Mouse (Mus musculus) midbrain, embryonic 12.5 days (tissue): ENCODE measurements around the gene Ano7. TPM values are rescaled to one million over a fixed set of nuclear protein-coding genes. Genes with fewer than 3 reads are reported as not detected.
A peak's percentile ranks its signal among the peaks of the same experiment; 100 is the strongest.
"Not testable (repeated sequence)": the region's sequence is repeated elsewhere in the genome, so short reads cannot be mapped to it uniquely, and the experiment has no call there.

Experiments used
- ATAC-seq: fragments of 200-750 bp; cut with Nextera tagmentation; 2 replicates; pipeline ENCODE4 v1.8.0; 2017; ENCODE audit warnings: low read depth, moderate TSS enrichment, moderate library complexity; ENCODE audit not compliant: low FRiP score
- H3K27ac ChIP-seq: fragments of 300-500 bp; sonication (generic); replicated peaks from 2 replicates; pipeline ENCODE4 v1.5.1; 2016; ENCODE audit warnings: mild to moderate bottlenecking
- H3K27me3 ChIP-seq: fragments of 300-500 bp; sonication (generic); 2 replicates; pipeline ENCODE4 v1.6.1; 2016; ENCODE audit warnings: mild to moderate bottlenecking
- H3K36me3 ChIP-seq: fragments of 300-500 bp; sonication (generic); 2 replicates; pipeline ENCODE4 v1.6.1; 2016
- H3K4me1 ChIP-seq: fragments of 300-500 bp; sonication (generic); 2 replicates; pipeline ENCODE4 v1.6.1; 2016
- H3K4me2 ChIP-seq: fragments of 300-500 bp; sonication (generic); replicated peaks from 2 replicates; pipeline ENCODE4 v1.6.1; 2016; ENCODE audit warnings: mild to moderate bottlenecking, moderate library complexity
- H3K4me3 ChIP-seq: fragments of 300-500 bp; sonication (generic); 2 replicates; pipeline ENCODE4 v1.5.1; 2016; ENCODE audit warnings: mild to moderate bottlenecking
- H3K9ac ChIP-seq: fragments of 300-500 bp; sonication (generic); replicated peaks from 2 replicates; pipeline ENCODE4 v1.6.1; 2016; ENCODE audit warnings: mild to moderate bottlenecking, moderate library complexity
- H3K9me3 ChIP-seq: fragments of 300-500 bp; sonication (generic); 2 replicates; pipeline ENCODE4 v1.6.1; 2016; ENCODE audit warnings: mild to moderate bottlenecking
- WGBS: fragments of 180-500 bp; shearing (Covaris S2); methylation state at CpG from one replicate; pipeline ENCODE4 v1.1.7; 2016; 5-methylcytosine and 5-hydroxymethylcytosine counted together
- polyA plus RNA-seq: library from polyadenylated mRNA; unstranded; fragments of >200 nt; fragmentation: Nextera tagmentation; extraction: Ambion mirVana; gene quantifications from 2 replicates; pipeline ENCODE4 v1.2.1, GENCODE M21; 2016

The Ano7 gene
- polyA plus RNA-seq, 1 experiment from 2014 or later: 0.17 TPM

DNA sequence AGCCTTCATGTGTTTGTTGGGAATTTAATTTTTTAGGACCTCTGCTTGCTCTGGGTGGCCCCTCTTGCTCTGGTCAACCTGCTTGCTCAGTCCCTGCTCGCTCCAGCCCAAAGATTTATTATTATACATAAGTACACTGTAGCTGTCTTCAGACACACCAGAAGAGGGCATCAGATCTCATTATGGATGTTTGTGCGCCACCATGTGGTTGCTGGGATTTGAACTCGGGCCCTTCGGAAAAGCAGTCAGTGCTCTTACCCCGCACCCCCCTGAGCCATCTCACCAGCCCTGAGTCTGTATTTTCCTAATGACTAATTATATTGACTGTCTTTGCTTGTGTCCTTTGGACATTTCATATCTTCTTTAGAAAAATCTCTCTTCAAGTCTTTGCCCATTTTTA, 5.4 kb downstream of the Ano7 start:
- no peak overlapping the region for H3K9ac ChIP-seq
- H3K4me3 ChIP-seq: no peak overlapping the region
- WGBS: 79% methylated on average over 5 of the region's 5 CpGs
- no peaks in the 10 kb centered on the region for H3K36me3 ChIP-seq
- H3K27ac ChIP-seq: no peak overlapping the region
- no peaks in the 10 kb centered on the region for H3K9me3 ChIP-seq
- H3K27me3 ChIP-seq: no peaks in the 10 kb centered on the region
- ATAC-seq: no peak
- no peaks in the 10 kb centered on the region for H3K4me1 ChIP-seq
- H3K4me2 ChIP-seq: no peak overlapping the region

DNA sequence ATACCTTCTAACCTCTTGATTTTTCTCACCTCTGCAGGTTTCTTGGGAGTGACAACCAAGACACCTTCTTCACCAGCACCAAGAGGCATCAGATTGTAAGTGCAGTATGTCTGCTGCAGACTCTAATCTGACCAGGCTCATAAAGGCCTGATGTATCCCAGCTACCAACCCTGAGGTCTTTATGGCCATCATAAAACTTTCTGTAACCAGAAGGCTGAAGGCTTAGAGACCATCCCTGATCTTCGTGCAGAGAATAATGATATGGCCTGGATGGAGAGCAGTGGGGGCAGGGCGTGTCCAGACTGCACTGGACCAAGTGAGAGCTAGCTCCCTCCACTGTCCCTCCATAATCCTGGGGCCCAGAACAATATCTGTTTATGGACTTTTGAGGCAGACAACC, 13.5 kb downstream of the Ano7 start:
- no peak overlapping the region for H3K4me3 ChIP-seq
- ATAC-seq: no peak
- no peaks in the 10 kb centered on the region for H3K27me3 ChIP-seq
- H3K9me3 ChIP-seq: no peaks in the 10 kb centered on the region
- 91% methylated on average over 2 of the region's 2 CpGs for WGBS
- H3K4me2 ChIP-seq: no peak overlapping the region
- H3K4me1 ChIP-seq: no peaks in the 10 kb centered on the region
- H3K27ac ChIP-seq: no peak overlapping the region
- H3K9ac ChIP-seq: no peak overlapping the region
- no peaks in the 10 kb centered on the region for H3K36me3 ChIP-seq

DNA sequence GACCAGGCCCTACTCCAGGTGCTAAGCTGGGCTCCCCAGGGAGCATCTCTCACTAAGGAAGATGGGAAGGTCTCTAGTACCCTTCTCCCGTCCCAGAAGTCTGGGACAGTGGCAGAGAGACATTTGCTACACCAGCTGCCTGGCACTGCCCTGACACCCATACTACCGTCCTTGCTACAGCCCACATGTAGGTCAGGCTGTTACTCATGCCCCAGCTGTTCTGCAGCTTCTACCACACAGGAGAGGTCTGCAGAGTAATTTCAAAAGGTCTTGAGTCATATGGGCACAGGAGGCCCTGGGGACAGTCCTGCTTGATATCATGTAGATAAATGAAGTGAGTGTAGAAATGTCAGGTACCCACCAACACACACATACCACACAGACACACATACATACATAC, 15.2 kb downstream of the Ano7 start:
- WGBS: 75% methylated on average over 2 of the region's 2 CpGs
- Histone ChIP-seq H3K4me2 (no peak overlapping the region), H3K4me1 (no peaks in the 10 kb centered on the region), H3K27me3 (no peaks in the 10 kb centered on the region), H3K4me3 (no peak overlapping the region), H3K36me3 (no peaks in the 10 kb centered on the region), H3K9ac (no peak overlapping the region), H3K27ac (no peak overlapping the region), H3K9me3 (no peaks in the 10 kb centered on the region)
- no peak for ATAC-seq

DNA sequence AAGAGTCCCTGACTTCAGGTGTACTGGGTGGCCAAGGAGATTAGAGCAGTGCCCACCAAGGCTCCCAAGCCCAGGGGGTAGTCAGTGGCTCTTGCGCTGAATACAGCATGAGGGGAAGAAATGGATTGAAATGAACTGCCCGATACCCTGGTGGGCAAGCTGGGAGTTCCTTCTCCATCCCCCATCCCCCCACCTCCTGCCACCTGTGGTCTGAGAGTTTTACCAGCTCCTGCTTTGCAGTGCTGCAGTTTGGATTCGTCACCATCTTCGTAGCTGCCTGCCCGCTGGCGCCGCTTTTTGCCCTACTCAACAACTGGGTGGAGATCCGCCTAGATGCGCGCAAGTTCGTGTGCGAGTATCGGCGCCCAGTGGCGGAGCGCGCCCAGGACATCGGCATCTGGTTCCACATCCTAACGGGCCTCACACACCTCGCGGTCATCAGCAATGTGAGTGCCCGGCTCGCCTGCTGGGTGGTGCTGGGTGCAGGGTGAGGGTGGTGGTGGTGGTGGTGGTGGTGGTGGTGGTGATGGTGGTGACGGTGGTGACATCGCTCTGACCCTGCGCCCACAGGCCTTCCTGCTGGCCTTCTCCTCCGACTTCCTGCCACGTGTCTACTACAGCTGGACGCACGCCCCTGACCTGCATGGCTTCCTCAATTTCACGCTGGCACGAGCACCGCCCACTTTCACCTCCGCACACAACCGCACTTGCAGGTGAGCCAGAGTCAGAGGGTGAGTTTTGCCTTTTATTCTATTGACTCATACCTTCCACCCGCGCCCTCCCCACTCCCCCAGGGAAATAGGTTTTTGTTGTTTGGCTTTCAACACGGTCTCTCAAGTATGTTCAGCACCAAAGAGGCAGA, 27.7 kb downstream of the Ano7 start:
- H3K4me1 ChIP-seq: no peaks in the 10 kb centered on the region
- H3K27me3 ChIP-seq: peaks cover 9% of the 10 kb centered on the region; the same call in 1 of the 2 replicates
- H3K27ac ChIP-seq: no peak overlapping the region
- no peak overlapping the region for H3K9ac ChIP-seq
- ATAC-seq: no peak
- peaks cover 3% of the 10 kb centered on the region; the same call in 1 of the 2 replicates for H3K36me3 ChIP-seq
- 22% methylated on average over 38 of the region's 38 CpGs for WGBS
- no peaks in the 10 kb centered on the region for H3K9me3 ChIP-seq
- peak overlapping the region; percentile 37 for H3K4me2 ChIP-seq
- peak overlapping the region; percentile 18; the same call in 1 of the 2 replicates for H3K4me3 ChIP-seq

DNA sequence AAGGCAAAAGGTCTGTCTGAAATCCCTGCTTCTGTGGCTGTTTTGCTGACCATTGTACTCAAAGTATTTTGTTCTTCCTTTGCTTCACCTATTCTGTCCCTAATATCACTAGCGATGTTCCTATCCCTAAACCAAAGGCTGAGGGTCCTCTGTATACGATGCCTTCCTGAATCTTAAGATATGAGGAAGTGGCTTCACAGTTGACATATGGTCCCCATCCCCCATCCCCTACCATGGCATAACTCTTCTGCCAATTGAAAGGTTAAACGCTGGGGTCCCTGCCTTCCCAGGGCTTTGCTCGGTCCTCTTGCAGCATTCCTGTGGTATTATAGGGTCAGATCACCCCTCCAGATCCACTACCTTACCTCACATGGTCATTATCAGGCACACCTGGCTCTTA, 29.7 kb downstream of the Ano7 start:
- Histone ChIP-seq H3K27ac (no peak overlapping the region), H3K4me3 (no peak overlapping the region), H3K4me2 (no peak overlapping the region), H3K4me1 (no peaks in the 10 kb centered on the region), H3K9me3 (no peaks in the 10 kb centered on the region), H3K36me3 (peaks cover 22% of the 10 kb centered on the region), H3K27me3 (peaks cover 9% of the 10 kb centered on the region; the same call in 1 of the 2 replicates), H3K9ac (no peak overlapping the region)
- ATAC-seq: no peak
- 85% methylated on average over 4 of the region's 4 CpGs for WGBS

DNA sequence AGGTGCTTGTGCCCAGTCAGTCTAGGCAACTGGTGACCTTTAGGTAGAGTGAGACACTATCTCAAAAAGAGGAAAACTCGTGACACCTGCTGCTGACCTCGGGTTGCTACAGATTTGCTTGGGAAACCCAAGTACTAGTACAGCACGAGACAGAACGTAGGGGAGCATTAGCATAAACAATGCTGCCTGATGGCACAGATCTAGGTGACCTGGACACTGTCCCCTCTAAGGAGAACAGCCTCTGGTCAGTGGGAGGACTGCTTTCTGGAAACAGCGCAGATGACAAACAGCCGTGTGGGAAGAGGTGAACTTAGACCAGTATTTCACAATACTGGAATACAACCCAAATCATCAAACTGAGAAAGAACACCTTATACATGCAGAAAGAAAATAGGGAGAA, 58.4 kb downstream of the Ano7 start:
- 87% methylated on average over 6 of the region's 6 CpGs for WGBS
- no peak overlapping the region for H3K9ac ChIP-seq
- H3K27ac ChIP-seq: no peak overlapping the region
- ATAC-seq: no peak
- peaks cover 50% of the 10 kb centered on the region for H3K36me3 ChIP-seq
- no peak overlapping the region for H3K4me3 ChIP-seq
- no peak overlapping the region for H3K4me2 ChIP-seq
- H3K4me1 ChIP-seq: no peaks in the 10 kb centered on the region
- no peaks in the 10 kb centered on the region for H3K27me3 ChIP-seq
- no peaks in the 10 kb centered on the region for H3K9me3 ChIP-seq

DNA sequence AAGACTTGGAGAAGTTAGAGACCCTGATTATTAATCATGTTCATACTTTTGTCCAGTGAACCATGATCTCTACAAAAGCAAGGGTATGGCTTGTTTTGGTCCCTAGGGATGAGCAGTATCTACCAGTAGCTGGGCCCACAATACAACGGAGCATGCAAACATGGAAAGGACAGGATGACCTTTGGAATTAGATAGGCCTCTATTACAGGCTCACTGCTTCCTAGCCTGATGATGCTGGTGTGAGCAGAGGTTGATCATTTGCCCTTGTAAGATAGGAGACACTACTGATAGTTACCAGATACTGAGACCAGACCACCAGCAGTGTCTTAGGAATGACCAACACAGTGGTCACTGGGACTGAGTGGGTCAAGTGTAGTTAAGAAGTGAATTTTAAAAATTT, 65.6 kb downstream of the Ano7 start:
- ATAC-seq: no peak
- no peaks in the 10 kb centered on the region for H3K9me3 ChIP-seq
- no peak overlapping the region for H3K9ac ChIP-seq
- peaks cover 8% of the 10 kb centered on the region for H3K4me1 ChIP-seq
- H3K4me2 ChIP-seq: no peak overlapping the region
- no peaks in the 10 kb centered on the region for H3K27me3 ChIP-seq
- peaks cover 38% of the 10 kb centered on the region for H3K36me3 ChIP-seq
- no peak overlapping the region for H3K4me3 ChIP-seq
- H3K27ac ChIP-seq: no peak overlapping the region
- 97% methylated on average over 1 of the region's 1 CpGs for WGBS

DNA sequence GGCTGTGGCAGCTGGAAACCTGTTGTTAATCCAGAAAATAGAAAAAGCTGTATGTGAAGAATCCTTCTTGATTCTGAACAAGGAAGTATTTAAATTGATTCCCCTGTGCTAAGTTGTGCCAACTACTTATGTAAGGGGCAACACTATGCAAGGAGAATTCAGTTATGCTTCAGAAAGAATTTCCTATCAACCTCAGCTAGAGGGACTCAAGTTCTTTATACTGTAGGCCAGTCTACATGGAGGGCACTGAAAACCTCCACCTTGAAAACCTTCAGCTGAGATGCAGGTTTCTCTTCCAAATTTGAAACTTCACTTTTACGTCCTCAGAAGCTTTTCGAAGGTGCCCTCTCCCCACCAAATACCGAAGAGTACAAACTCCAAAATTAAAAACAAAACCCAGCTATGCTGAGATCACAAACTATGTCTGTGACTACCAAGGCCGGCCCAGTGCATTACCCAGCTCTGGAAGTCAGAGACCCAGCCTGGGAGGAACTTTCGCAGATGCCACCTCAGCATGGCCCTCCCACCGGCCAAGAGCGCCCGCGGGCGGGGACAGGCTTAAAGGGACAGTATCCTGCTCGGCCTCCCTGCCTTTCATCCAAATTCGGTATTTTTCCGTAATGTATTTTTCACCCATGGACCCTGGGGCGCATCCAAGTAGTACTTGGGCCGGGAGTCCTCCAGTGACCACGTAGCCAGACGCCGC, 70.8 kb downstream of the Ano7 start:
- H3K36me3 ChIP-seq: 0 out of 2 replicates have a peak, but pooled peaks cover 7% of the 10 kb centered on the region
- no peaks in the 10 kb centered on the region for H3K9me3 ChIP-seq
- H3K4me3 ChIP-seq: peak overlapping the region; percentile 86
- WGBS: 6% methylated on average over 18 of the region's 18 CpGs
- no peaks in the 10 kb centered on the region for H3K27me3 ChIP-seq
- peak; percentile 68 for ATAC-seq
- H3K4me1 ChIP-seq: peaks cover 20% of the 10 kb centered on the region
- peak overlapping the region; percentile 75 for H3K9ac ChIP-seq
- H3K4me2 ChIP-seq: peak overlapping the region; percentile 99
- H3K27ac ChIP-seq: peak overlapping the region; percentile 64

DNA sequence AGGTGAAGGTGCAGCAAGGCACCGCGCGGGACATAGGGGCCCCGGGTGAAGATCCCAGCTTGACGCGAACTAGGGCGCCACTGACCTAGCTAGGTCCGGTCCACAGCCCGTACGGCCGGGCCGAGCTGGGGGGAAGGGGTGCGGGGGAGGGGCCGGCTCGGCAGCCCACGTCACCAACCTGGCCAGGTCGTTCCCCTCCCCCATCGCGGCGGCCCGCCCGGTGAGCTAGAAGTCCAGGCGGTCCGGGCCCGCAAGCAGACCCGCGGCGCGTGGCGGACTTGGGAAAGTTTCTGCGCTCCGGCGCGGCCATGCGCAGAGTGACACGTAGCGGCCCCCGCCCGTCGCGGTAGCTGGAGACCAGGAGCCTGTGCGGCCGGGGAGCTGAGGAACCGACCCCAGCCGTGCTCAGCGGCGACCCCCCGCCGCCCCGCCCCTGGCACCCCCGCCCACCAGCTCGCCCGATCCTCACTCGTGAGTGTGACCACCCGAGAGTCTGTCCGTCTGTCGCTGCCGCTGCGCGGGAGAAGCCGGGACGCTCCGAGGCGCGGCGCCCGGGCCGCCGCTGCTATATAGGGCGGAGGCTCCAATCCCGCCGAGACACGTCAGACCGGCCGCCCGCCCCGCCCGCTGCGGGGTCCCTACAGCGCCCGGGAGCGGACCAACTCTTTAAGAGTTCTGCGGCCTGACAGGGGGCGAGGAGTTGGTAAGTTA, 71.5 kb downstream of the Ano7 start:
- Histone ChIP-seq H3K9me3 (no peaks in the 10 kb centered on the region), H3K27ac (peak overlapping the region; percentile 64), H3K4me1 (peaks cover 20% of the 10 kb centered on the region), H3K4me2 (peak overlapping the region; percentile 99), H3K9ac (peak overlapping the region; percentile 75), H3K4me3 (peak overlapping the region; percentile 86), H3K36me3 (0 out of 2 replicates have a peak, but pooled peaks cover 6% of the 10 kb centered on the region), H3K27me3 (no peaks in the 10 kb centered on the region)
- peak; percentile 92 for ATAC-seq
- under 1% methylated on average over 82 of the region's 84 CpGs for WGBS

DNA sequence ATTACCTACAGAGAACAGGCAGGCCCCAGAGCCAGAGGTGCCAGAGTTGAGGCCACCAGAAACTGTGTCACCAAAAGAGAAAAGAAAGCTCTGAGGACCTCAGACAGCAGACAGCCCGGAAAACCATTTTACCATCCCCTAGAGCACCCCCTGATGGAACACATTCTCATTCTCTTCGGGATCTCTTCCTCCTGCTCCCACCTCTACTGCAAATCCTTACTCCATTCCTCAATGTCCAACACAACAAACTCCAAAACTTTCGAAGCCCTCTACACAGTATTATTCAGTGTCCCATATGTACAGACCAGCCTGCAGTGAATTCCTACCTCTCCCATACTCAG, 72.1 kb downstream of the Ano7 start:
- H3K4me3 ChIP-seq: peak overlapping the region; percentile 86
- H3K4me1 ChIP-seq: peaks cover 20% of the 10 kb centered on the region
- H3K36me3 ChIP-seq: 0 out of 2 replicates have a peak, but pooled peaks cover under 1% of the 10 kb centered on the region
- peak overlapping the region; percentile 75 for H3K9ac ChIP-seq
- no peaks in the 10 kb centered on the region for H3K27me3 ChIP-seq
- peak; percentile 31 for ATAC-seq
- 17% methylated on average over 3 of the region's 3 CpGs for WGBS
- peak overlapping the region; percentile 99 for H3K4me2 ChIP-seq
- no peaks in the 10 kb centered on the region for H3K9me3 ChIP-seq
- H3K27ac ChIP-seq: peak overlapping the region; percentile 64; the same call in 1 of the 2 replicates

DNA sequence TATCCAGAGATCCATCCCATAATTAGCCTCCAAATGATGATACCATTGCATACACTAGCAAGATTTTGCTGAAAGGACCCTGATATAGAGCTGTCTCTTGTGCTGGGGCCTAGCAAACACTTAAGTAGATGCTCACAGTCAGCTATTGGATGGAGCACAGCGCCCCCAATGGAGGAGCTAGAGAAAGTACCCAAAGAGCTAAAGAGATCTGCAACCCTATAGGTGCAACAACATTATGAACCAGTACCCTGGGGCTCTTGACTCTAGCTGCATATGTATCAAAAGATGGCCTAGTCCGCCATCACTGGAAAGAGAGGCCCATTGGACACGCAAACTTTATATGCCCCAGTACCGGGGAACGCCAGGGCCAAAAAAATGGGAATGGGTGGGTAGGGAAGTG, 76.4 kb downstream of the Ano7 start:
- H3K27ac ChIP-seq, H3K9ac ChIP-seq, H3K4me2 ChIP-seq, H3K4me3 ChIP-seq, H3K27me3 ChIP-seq, H3K4me1 ChIP-seq, ATAC-seq, H3K9me3 ChIP-seq, H3K36me3 ChIP-seq: not testable (repeated sequence)
- 83% methylated on average over 5 of the region's 5 CpGs for WGBS

DNA sequence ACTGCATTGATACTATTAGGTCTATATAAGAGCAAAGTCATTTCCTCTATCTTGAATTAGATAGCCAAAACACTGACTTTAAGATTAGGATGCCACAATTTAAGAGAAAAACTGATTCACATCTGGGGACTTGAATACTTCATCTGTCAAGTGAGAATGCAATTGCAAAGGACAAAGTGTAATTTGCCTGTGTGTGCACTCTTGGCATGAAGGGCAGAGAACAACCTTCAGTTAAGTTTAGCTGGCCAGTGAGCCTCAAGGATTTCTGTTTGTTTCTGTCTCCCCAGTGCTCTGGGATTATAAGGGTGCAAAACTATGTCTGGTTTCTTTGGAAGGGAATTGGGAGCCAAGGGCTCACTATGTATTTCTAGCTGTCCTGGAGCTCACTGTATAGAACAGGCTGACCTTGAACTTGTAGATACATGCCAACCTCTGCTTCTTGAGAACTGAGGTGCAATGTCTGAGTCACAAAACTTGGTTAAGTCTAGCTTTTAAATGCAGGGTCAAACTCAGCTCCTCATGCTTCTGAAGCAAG, 80.1 kb downstream of the Ano7 start:
- H3K4me1 ChIP-seq: no peaks in the 10 kb centered on the region
- no peaks in the 10 kb centered on the region for H3K9me3 ChIP-seq
- no peaks in the 10 kb centered on the region for H3K27me3 ChIP-seq
- H3K4me2 ChIP-seq: no peak overlapping the region
- H3K36me3 ChIP-seq: no peaks in the 10 kb centered on the region
- H3K27ac ChIP-seq: no peak overlapping the region
- ATAC-seq: no peak
- H3K4me3 ChIP-seq: no peak overlapping the region
- no peak overlapping the region for H3K9ac ChIP-seq
